Mouse (Mus musculus) myocyte (in vitro differentiated cells): Measurements from ENCODE around the gene Hspa1l.

ENCODE experiments used
- CEBPB ChIP-seq: IDR thresholded peaks from 2 replicates; pipeline ENCODE4 v1.6.1; 2011; ENCODE audit warnings: mild to moderate bottlenecking, moderate library complexity; ENCODE audit not compliant: poor library complexity, insufficient read depth, severe bottlenecking
- E2F4 ChIP-seq: IDR thresholded peaks from one replicate; pipeline ENCODE4 v1.6.1; 2011; ENCODE audit warnings: mild to moderate bottlenecking, control low read depth, moderate library complexity; ENCODE audit not compliant: insufficient read depth
- MYOG ChIP-seq, 3 experiments: IDR thresholded peaks; one replicate each; pipeline ENCODE4 v1.6.1; 2011; ENCODE audit warnings: control low read depth in 2 of 3, low read depth in 2 of 3, mild to moderate bottlenecking in 2 of 3; ENCODE audit not compliant: insufficient read length in 2 of 3, control insufficient read depth in 1 of 3, insufficient read depth in 1 of 3
- POLR2A ChIP-seq: IDR thresholded peaks from one replicate; pipeline ENCODE4 v1.6.1; 2011; ENCODE audit warnings: low read depth, mild to moderate bottlenecking, control low read depth, moderate library complexity; ENCODE audit not compliant: insufficient read length

- TF ChIP-seq POLR2A (no peak), E2F4 (no peak), CEBPB (no peak), MYOG (IDR thresholded peaks at IDR 0.05; ENCODE audit: control insufficient read depth in 1 of 3, insufficient read depth in 1 of 3, insufficient read length in 2 of 3, low read depth in 2 of 3) (no peak)
Measured at GRCm38 (mm10) chr17:35019894-35020293, 47.4 kb downstream of the Hspa1l start.
